Mouse (Mus musculus) heart, embryonic 14.5 days (tissue): ENCODE data around the gene Dynlrb2. TPM values are rescaled to one million over a fixed set of nuclear protein-coding genes. Genes with fewer than 3 reads are reported as not detected.

ENCODE experiments used
- ATAC-seq: fragments of 200-750 bp; cut with Nextera tagmentation; 2 replicates; pipeline ENCODE4 v1.8.0; 2017; ENCODE audit warnings: low read depth, moderate TSS enrichment; ENCODE audit not compliant: insufficient number of reproducible peaks, insufficient read depth, low FRiP score
- H3K27ac ChIP-seq, 2 experiments: fragments of 200-500 bp in 1 of 2; fragments of 300-500 bp in 1 of 2; sonication (generic) in 1 of 2; replicated peaks in 1 of 2; 2 replicates each; pipeline ENCODE4 v1.5.1; 2012 to 2014; ENCODE audit warnings: low read depth in 2 of 2, low read length in 2 of 2, control low read depth in 1 of 2, mild to moderate bottlenecking in 1 of 2, mixed read lengths in 1 of 2; ENCODE audit not compliant: control insufficient read depth in 1 of 2, insufficient read depth in 1 of 2
- H3K27me3 ChIP-seq: fragments of 300-500 bp; sonication (generic); 2 replicates; pipeline ENCODE4 v1.6.1; 2014; ENCODE audit warnings: mild to moderate bottlenecking, low read length, control low read depth; ENCODE audit not compliant: control insufficient read depth, insufficient read depth
- H3K36me3 ChIP-seq: fragments of 300-500 bp; sonication (generic); 2 replicates; pipeline ENCODE4 v1.6.1; 2014; ENCODE audit warnings: mild to moderate bottlenecking, control low read depth, low read length, mixed read lengths; ENCODE audit not compliant: control insufficient read depth, insufficient read depth
- H3K4me1 ChIP-seq, 2 experiments: fragments of 200-500 bp in 1 of 2; fragments of 300-500 bp in 1 of 2; sonication (generic) in 1 of 2; 2 replicates each; pipeline ENCODE4 v1.6.1; 2012 to 2014; ENCODE audit warnings: low read length in 2 of 2, control low read depth in 1 of 2, mixed read lengths in 1 of 2; ENCODE audit not compliant: control insufficient read depth in 2 of 2, insufficient read depth in 2 of 2
- H3K4me2 ChIP-seq: fragments of 300-500 bp; sonication (generic); 2 replicates; pipeline ENCODE4 v1.6.1; 2014; ENCODE audit warnings: mild to moderate bottlenecking, low read length
- H3K4me3 ChIP-seq, 2 experiments: fragments of 200-500 bp in 1 of 2; fragments of 300-500 bp in 1 of 2; sonication (generic) in 1 of 2; 2 replicates each; pipeline ENCODE4 v1.5.1; 2012 to 2014; ENCODE audit warnings: low read length in 2 of 2, mild to moderate bottlenecking in 2 of 2, control low read depth in 1 of 2, low read depth in 1 of 2, moderate library complexity in 1 of 2; ENCODE audit not compliant: control insufficient read depth in 1 of 2, insufficient read depth in 1 of 2
- H3K9ac ChIP-seq: fragments of 300-500 bp; sonication (generic); 2 replicates; pipeline ENCODE4 v1.6.1; 2014; ENCODE audit warnings: mild to moderate bottlenecking, low read length
- H3K9me3 ChIP-seq: fragments of 300-500 bp; sonication (generic); 2 replicates; pipeline ENCODE4 v1.6.1; 2016; ENCODE audit warnings: low read length, control low read depth; ENCODE audit not compliant: control insufficient read depth
- WGBS: fragments of 180-500 bp; shearing (Covaris S2); extraction: QIAGEN DNeasy Blood & Tissue Kit; methylation state at CpG from one replicate; pipeline ENCODE4 v1.1.7; 2014; 5-methylcytosine and 5-hydroxymethylcytosine counted together
- polyA plus RNA-seq: library from polyadenylated mRNA; unstranded; fragments of >200 nt; fragmentation: Nextera tagmentation; extraction: Ambion mirVana; gene quantifications from 2 replicates; pipeline ENCODE4 v1.2.1, GENCODE M21; 2014

Gene Dynlrb2
- polyA plus RNA-seq, 1 experiment from 2014 or later, result not detected

GRCm38 (mm10) chr8:116521641-116522040 is 16.9 kb downstream of the Dynlrb2 start:
- Histone ChIP-seq H3K27ac (no peak overlapping the region), H3K4me1 (no peaks in the 10 kb centered on the region), H3K27me3 (no peaks in the 10 kb centered on the region), H3K4me2 (no peak overlapping the region), H3K4me3 (no peak overlapping the region), H3K9ac (no peak overlapping the region), H3K9me3 (peaks cover 15% of the 10 kb centered on the region), H3K36me3 (no peaks in the 10 kb centered on the region)
- 80% methylated on average over 3 of the region's 3 CpGs for WGBS
- no peak for ATAC-seq

GRCm38 (mm10) chr8:116522104-116522767 is 17.5 kb downstream of the Dynlrb2 start:
- no peak overlapping the region for H3K27ac ChIP-seq
- ATAC-seq, result no peak
- H3K4me3 ChIP-seq, result no peak overlapping the region
- H3K27me3 ChIP-seq, result no peaks in the 10 kb centered on the region
- H3K9ac ChIP-seq, result no peak overlapping the region
- H3K4me2 ChIP-seq, result no peak overlapping the region
- no peaks in the 10 kb centered on the region for H3K4me1 ChIP-seq
- H3K36me3 ChIP-seq, result no peaks in the 10 kb centered on the region
- peaks cover 9% of the 10 kb centered on the region for H3K9me3 ChIP-seq
- 77% methylated on average over 11 of the region's 11 CpGs for WGBS

- H3K4me1 ChIP-seq, result no peaks in the 10 kb centered on the region
- no peak overlapping the region for H3K4me3 ChIP-seq
- no peak for ATAC-seq
- H3K9me3 ChIP-seq, result no peaks in the 10 kb centered on the region
- H3K36me3 ChIP-seq, result no peaks in the 10 kb centered on the region
- 84% methylated on average over 7 of the region's 7 CpGs for WGBS
- no peaks in the 10 kb centered on the region for H3K27me3 ChIP-seq
- H3K9ac ChIP-seq, result no peak overlapping the region
- H3K27ac ChIP-seq, result no peak overlapping the region
- no peak overlapping the region for H3K4me2 ChIP-seq
These were observed 20.1 kb downstream of the Dynlrb2 start for GRCm38 (mm10) chr8:116524915-116525314.

- Histone ChIP-seq H3K27ac (no peak overlapping the region), H3K27me3 (no peaks in the 10 kb centered on the region), H3K4me3 (no peak overlapping the region), H3K36me3 (no peaks in the 10 kb centered on the region), H3K9me3 (peaks cover 7% of the 10 kb centered on the region; the same call in 1 of the 2 replicates), H3K4me2 (no peak overlapping the region), H3K9ac (no peak overlapping the region), H3K4me1 (no peaks in the 10 kb centered on the region)
- ATAC-seq, result no peak
- 72% methylated on average over 7 of the region's 7 CpGs for WGBS
These were observed 24.0 kb downstream of the Dynlrb2 start for GRCm38 (mm10) chr8:116528736-116529135.

- Histone ChIP-seq H3K4me2 (no peak overlapping the region), H3K9ac (no peak overlapping the region), H3K9me3 (peaks cover 7% of the 10 kb centered on the region; the same call in 1 of the 2 replicates), H3K27ac (no peak overlapping the region), H3K36me3 (no peaks in the 10 kb centered on the region), H3K4me1 (no peaks in the 10 kb centered on the region), H3K27me3 (no peaks in the 10 kb centered on the region), H3K4me3 (no peak overlapping the region)
- WGBS, result 72% methylated on average over 6 of the region's 6 CpGs
- ATAC-seq, result no peak
These were observed 28.3 kb downstream of the Dynlrb2 start for GRCm38 (mm10) chr8:116533081-116533480.

- WGBS, result 70% methylated on average over 5 of the region's 5 CpGs
- ATAC-seq, result no peak
These were observed 32.0 kb downstream of the Dynlrb2 start for GRCm38 (mm10) chr8:116536786-116537185.

GRCm38 (mm10) chr8:116538763-116539162 is 34.0 kb downstream of the Dynlrb2 start:
- H3K9me3 ChIP-seq, result no peaks in the 10 kb centered on the region
- ATAC-seq, result no peak
- H3K9ac ChIP-seq, result no peak overlapping the region
- H3K27me3 ChIP-seq, result no peaks in the 10 kb centered on the region
- H3K4me2 ChIP-seq, result no peak overlapping the region
- H3K4me3 ChIP-seq, result no peak overlapping the region
- no peaks in the 10 kb centered on the region for H3K36me3 ChIP-seq
- 42% methylated on average over 7 of the region's 7 CpGs for WGBS
- no peak overlapping the region for H3K27ac ChIP-seq
- H3K4me1 ChIP-seq, result no peaks in the 10 kb centered on the region

More at GRCm38 (mm10) chr8:116536786-116537185, 32.0 kb downstream of the Dynlrb2 start:
- no peaks in the 10 kb centered on the region for H3K36me3 ChIP-seq
- peaks cover 7% of the 10 kb centered on the region; the same call in 1 of the 2 replicates for H3K9me3 ChIP-seq
- no peak overlapping the region for H3K27ac ChIP-seq
- no peaks in the 10 kb centered on the region for H3K27me3 ChIP-seq
- H3K4me1 ChIP-seq, result no peaks in the 10 kb centered on the region
- no peak overlapping the region for H3K9ac ChIP-seq
- no peak overlapping the region for H3K4me3 ChIP-seq
- no peak overlapping the region for H3K4me2 ChIP-seq

GRCm38 (mm10) chr8:116540136-116540535 is 35.4 kb downstream of the Dynlrb2 start:
- Histone ChIP-seq H3K36me3 (no peaks in the 10 kb centered on the region), H3K4me1 (no peaks in the 10 kb centered on the region), H3K27me3 (no peaks in the 10 kb centered on the region), H3K9ac (no peak overlapping the region), H3K4me3 (no peak overlapping the region), H3K27ac (no peak overlapping the region), H3K4me2 (no peak overlapping the region), H3K9me3 (no peaks in the 10 kb centered on the region)
- WGBS, result 94% methylated on average over 1 of the region's 1 CpGs
- ATAC-seq, result no peak
